Mouse (Mus musculus) spleen, adult 2 months (tissue): ENCODE data around the gene Pifo. TPM values are rescaled to one million over a fixed set of nuclear protein-coding genes. Genes with fewer than 3 reads are reported as not detected.

ENCODE experiments used
- DNase-seq, 2 experiments: peaks; one replicate each; pipeline versions ENCODE4 v3.0.0 to v3.0.0-alpha.2; 2012 to 2021; ENCODE audit warnings: low spot score in 2 of 2, low read depth in 1 of 2
- H3K27ac ChIP-seq: fragments of 200-500 bp; 2 replicates; pipeline ENCODE4 v1.5.1; 2012; ENCODE audit warnings: low read length, inconsistent platforms; ENCODE audit not compliant: insufficient read depth
- H3K27me3 ChIP-seq: fragments of 200-500 bp; 2 replicates; pipeline ENCODE4 v1.6.1; 2012; ENCODE audit warnings: mild to moderate bottlenecking, moderate library complexity, low read length, inconsistent platforms; ENCODE audit not compliant: control insufficient read depth, insufficient read depth
- H3K36me3 ChIP-seq: fragments of 200-500 bp; 2 replicates; pipeline ENCODE4 v1.6.1; 2012; ENCODE audit warnings: mild to moderate bottlenecking, low read length, inconsistent platforms; ENCODE audit not compliant: control insufficient read depth, insufficient read depth
- H3K4me1 ChIP-seq: fragments of 200-500 bp; 2 replicates; pipeline ENCODE4 v1.6.1; 2011; ENCODE audit warnings: inconsistent platforms; ENCODE audit not compliant: control insufficient read depth, insufficient read depth, insufficient read length
- H3K4me3 ChIP-seq: fragments of 200-500 bp; 2 replicates; pipeline ENCODE4 v1.5.1; 2011; ENCODE audit warnings: mild to moderate bottlenecking, inconsistent platforms; ENCODE audit not compliant: insufficient read depth, insufficient read length; ENCODE audit errors: extremely low read depth
- CTCF ChIP-seq: fragments of 200-500 bp; IDR thresholded peaks from 2 replicates; pipeline ENCODE4 v1.5.1; 2011; ENCODE audit warnings: mild to moderate bottlenecking, inconsistent platforms; ENCODE audit not compliant: insufficient read depth, insufficient read length, insufficient replicate concordance; ENCODE audit errors: extremely low read depth
- POLR2A ChIP-seq: fragments of 200-500 bp; IDR thresholded peaks from 2 replicates; pipeline ENCODE4 v1.6.1; 2011; ENCODE audit warnings: low read depth, low read length, inconsistent platforms
- WGBS: fragments of 180-500 bp; shearing (Covaris S2); methylation state at CpG from one replicate; pipeline ENCODE4 v1.1.7; 2018; 5-methylcytosine and 5-hydroxymethylcytosine counted together
- polyA plus RNA-seq: library from polyadenylated mRNA; depleted of rRNA; stranded (reverse); fragments of >200 nt; gene quantifications from 2 replicates; pipeline ENCODE4 v1.2.3, GENCODE M21; 2012; rRNA removed

The Pifo gene
- polyA plus RNA-seq, 1 experiment, result 0.37 TPM

GRCm38 (mm10) chr3:105957235-105957634, 57.2 kb downstream of the Pifo start:
- WGBS, result 78% methylated on average over 1 of the region's 1 CpGs
- H3K27ac ChIP-seq, result no peak overlapping the region
- no peak overlapping the region for H3K4me3 ChIP-seq
- H3K36me3 ChIP-seq, result peaks cover 16% of the 10 kb centered on the region
- DNase-seq, result no peak
- no peak for TF ChIP-seq CTCF
- no peak for TF ChIP-seq POLR2A
- peaks cover 4% of the 10 kb centered on the region; the same call in 1 of the 2 replicates for H3K4me1 ChIP-seq
- no peaks in the 10 kb centered on the region for H3K27me3 ChIP-seq

DNA sequence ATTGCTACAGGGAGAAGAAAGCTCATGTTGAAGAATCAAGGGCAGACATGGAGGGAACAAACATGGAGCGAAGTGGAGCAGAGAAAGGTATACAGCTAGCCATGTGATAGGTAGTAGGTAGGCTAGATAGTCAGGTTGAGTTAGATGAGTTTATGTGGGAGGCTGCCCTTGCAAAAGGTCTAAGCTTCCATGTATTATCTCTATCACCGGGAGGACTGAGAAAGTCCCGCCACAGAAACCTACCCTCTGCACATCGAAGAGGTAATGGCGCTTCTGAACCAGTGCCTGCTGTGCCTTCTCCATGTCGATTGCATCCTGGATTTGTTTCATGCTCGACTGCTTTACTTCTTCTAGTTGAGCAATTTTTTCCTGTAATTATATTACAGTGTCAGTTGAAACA, 63.1 kb downstream of the Pifo start:
- 93% methylated on average over 7 of the region's 7 CpGs for WGBS
- TF ChIP-seq CTCF (no peak), POLR2A (no peak)
- no peak overlapping the region for H3K4me3 ChIP-seq
- DNase-seq, result no peak
- no peaks in the 10 kb centered on the region for H3K4me1 ChIP-seq
- no peaks in the 10 kb centered on the region for H3K27me3 ChIP-seq
- peaks cover 39% of the 10 kb centered on the region for H3K36me3 ChIP-seq
- H3K27ac ChIP-seq, result no peak overlapping the region

Other genes with a start within 250 kb of the Pifo start
- 6.5 and 8.0 TPM in 2 replicates for gene Rap1a, start 213.3 kb downstream of the Pifo start, polyA plus RNA-seq
- 0.32 and 0.63 TPM in 2 replicates for gene Adora3, start 143.8 kb downstream of the Pifo start, polyA plus RNA-seq
- gene Tmigd3, start 143.7 kb downstream of the Pifo start, polyA plus RNA-seq, result 0.85 and 1.1 TPM in 2 replicates
- gene I830077J02Rik, start 82.0 kb downstream of the Pifo start, polyA plus RNA-seq, result 17.9 and 18.8 TPM in 2 replicates
- 25.7 and 36.5 TPM in 2 replicates for gene Wdr77, start 55.3 kb downstream of the Pifo start, polyA plus RNA-seq
- gene Atp5f1, start 54.5 kb downstream of the Pifo start, polyA plus RNA-seq, result 48.1 and 56.9 TPM in 2 replicates
- 1.1 and 2.1 TPM in 2 replicates for gene Ovgp1, start 40.9 kb downstream of the Pifo start, polyA plus RNA-seq
- gene Chil5, start 18.2 kb upstream of the Pifo start, polyA plus RNA-seq, result 0.25 and 0.34 TPM in 2 replicates
- gene Chia1, start 98.6 kb upstream of the Pifo start, polyA plus RNA-seq, result 0.12 TPM in 1 of 2 replicates, not detected in the other
- gene Chil3, start 152.9 kb upstream of the Pifo start, polyA plus RNA-seq, result 8.0 and 8.9 TPM in 2 replicates
- not detected in 2 replicates for gene Chil4, start 204.9 kb upstream of the Pifo start, polyA plus RNA-seq